Mouse (Mus musculus) thymus, adult 2 months (tissue): ENCODE measurements around the gene Got1.

Experiments used
- CTCF ChIP-seq: fragments of 200-500 bp; IDR thresholded peaks from 2 replicates; pipeline ENCODE4 v1.5.1; 2012; ENCODE audit warnings: mild to moderate bottlenecking, control low read depth, low read length, moderate library complexity, borderline replicate concordance; ENCODE audit not compliant: control insufficient read depth, poor library complexity, insufficient read depth; ENCODE audit errors: extremely low read depth
- POLR2A ChIP-seq: fragments of 200-500 bp; IDR thresholded peaks from 2 replicates; pipeline ENCODE4 v1.6.1; 2012; ENCODE audit warnings: mild to moderate bottlenecking, low read length, control low read depth, moderate library complexity; ENCODE audit not compliant: control insufficient read depth, poor library complexity, insufficient read depth; ENCODE audit errors: extremely low read depth

DNA sequence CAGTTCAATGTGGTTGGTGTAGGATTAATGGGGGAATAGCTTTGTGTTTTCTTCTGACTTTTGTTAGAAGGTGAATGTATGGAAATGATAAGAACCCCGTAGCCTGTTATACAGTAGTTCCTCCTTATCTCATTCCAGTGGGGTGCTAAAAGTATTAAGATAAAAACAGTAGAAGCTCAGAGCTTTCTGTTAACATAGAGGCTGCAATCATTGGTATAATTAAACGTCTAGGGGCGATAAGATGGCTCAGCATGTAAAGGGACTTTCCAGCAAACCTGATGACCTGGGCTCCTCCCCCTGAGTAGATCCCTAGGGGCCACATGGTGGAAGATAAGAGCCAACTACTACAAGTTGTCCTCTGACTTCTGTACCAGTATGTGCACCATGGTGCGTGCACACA is 71.4 kb downstream of the Got1 start:
- TF ChIP-seq CTCF = no peak
- no peak for TF ChIP-seq POLR2A
